Mouse (Mus musculus): ENCODE data around the gene Pinlyp.

Gene Pinlyp

GRCm38 (mm10) chr7:24561450-24561849 lies 15.5 kb upstream of the Pinlyp start:
- DNase-seq: no peak

GRCm38 (mm10) chr7:24555786-24556185 lies 9.9 kb upstream of the Pinlyp start:
- DNase-seq: peak; percentile 60

- DNase-seq: no peak
Observed at GRCm38 (mm10) chr7:24551985-24552759, 6.3 kb upstream of the Pinlyp start.

- no peak for DNase-seq
Observed at GRCm38 (mm10) chr7:24547534-24548036, 1.7 kb upstream of the Pinlyp start.

GRCm38 (mm10) chr7:24546634-24547389 lies 894 bp upstream of the Pinlyp start:
- DNase-seq: peak; percentile 100

GRCm38 (mm10) chr7:24544506-24544905 lies 1.4 kb downstream of the Pinlyp start:
- no peak for DNase-seq

GRCm38 (mm10) chr7:24539686-24540085 lies 6.2 kb downstream of the Pinlyp start:
- DNase-seq: no peak

GRCm38 (mm10) chr7:24538701-24539100 lies 7.2 kb downstream of the Pinlyp start:
- DNase-seq: no peak

GRCm38 (mm10) chr7:24538154-24538553 lies 7.8 kb downstream of the Pinlyp start:
- DNase-seq: no peak

GRCm38 (mm10) chr7:24537591-24537990 lies 8.3 kb downstream of the Pinlyp start:
- no peak for DNase-seq

GRCm38 (mm10) chr7:24537081-24537480 lies 8.8 kb downstream of the Pinlyp start:
- no peak for DNase-seq

- DNase-seq: no peak
Observed at GRCm38 (mm10) chr7:24534301-24534700, 11.6 kb downstream of the Pinlyp start.

- no peak for DNase-seq
Observed at GRCm38 (mm10) chr7:24533806-24534205, 12.1 kb downstream of the Pinlyp start.

GRCm38 (mm10) chr7:24533031-24533571 lies 12.8 kb downstream of the Pinlyp start:
- DNase-seq: no peak

- DNase-seq: peak; percentile 71
Observed at GRCm38 (mm10) chr7:24531211-24531971, 14.5 kb downstream of the Pinlyp start.

- peak; percentile 99 for DNase-seq
Observed at GRCm38 (mm10) chr7:24530062-24530931, 15.6 kb downstream of the Pinlyp start, which contains the start of gene Irgq. Irgq (plus strand) TSS chr7:24530689.

- no peak for DNase-seq
Observed at GRCm38 (mm10) chr7:24529580-24529979, 16.3 kb downstream of the Pinlyp start.

GRCm38 (mm10) chr7:24528861-24529260 lies 17.1 kb downstream of the Pinlyp start:
- no peak for DNase-seq

GRCm38 (mm10) chr7:24525686-24526420 lies 20.1 kb downstream of the Pinlyp start:
- no peak for DNase-seq

- DNase-seq: no peak
Observed at GRCm38 (mm10) chr7:24524978-24525377, 20.9 kb downstream of the Pinlyp start.

- DNase-seq: no peak
Observed at GRCm38 (mm10) chr7:24523723-24524122, 22.2 kb downstream of the Pinlyp start.
